9 mouse cellular contexts compared by ENCODE assay signal in the genomic region with DNA sequence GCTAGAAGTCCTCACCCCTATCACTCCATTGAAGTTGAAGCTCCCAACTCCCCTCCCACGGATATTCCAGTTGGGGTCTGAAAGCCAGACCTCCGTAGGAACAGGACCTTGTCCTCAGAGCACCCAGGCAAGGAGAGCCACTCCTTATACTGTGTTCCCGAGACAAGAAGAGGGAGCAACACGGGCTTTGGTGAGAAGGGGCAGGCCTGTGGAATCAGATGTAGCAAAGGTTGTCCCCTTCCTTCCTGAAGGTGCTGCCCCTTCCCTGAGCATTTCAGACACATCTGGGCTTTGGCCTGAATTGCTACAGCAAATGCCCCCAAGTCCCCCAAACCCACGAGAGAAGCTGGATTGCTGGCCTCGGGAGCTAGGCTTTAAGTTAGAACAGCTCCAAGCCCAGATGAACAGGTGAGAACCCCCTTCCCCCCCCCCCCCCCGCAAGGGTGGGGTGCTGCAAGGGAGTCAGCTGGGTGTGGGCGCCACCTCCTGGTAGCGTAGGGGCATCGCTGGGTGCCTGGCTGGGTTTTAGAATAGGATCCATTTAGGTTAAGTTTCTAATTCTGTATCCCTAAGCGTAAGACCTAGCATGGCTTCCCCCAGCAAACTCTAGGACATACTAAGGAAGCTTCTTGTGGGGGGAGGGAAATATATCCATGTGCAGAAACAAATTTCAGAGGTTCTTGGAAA. TPM values are rescaled to one million over a fixed set of nuclear protein-coding genes. Genes with fewer than 3 reads are reported as not detected.
DNase-seq lines count a peak whose midpoint lies in the region; ATAC-seq and TF ChIP-seq lines count a peak whose summit lies in the region.
"Had no signal": no experiment of that assay in that cellular context is flagged by ENCODE, and none has a peak within 500 bp of the region (broad histone marks: within the 10 kb centered on the region; RNA-seq: fewer than 3 reads in every experiment).

No protein-coding gene starts in this region.

- no peak overlapping the region for H3K4me3 ChIP-seq in ES-E14 (ENCODE audit: insufficient read depth in 1 of 2, low read depth in 1 of 2, low read length in 2 of 2, poor library complexity in 1 of 2, severe bottlenecking in 1 of 2)
- no peak overlapping the region for H3K4me3 ChIP-seq in kidney, embryonic 16.5 days (ENCODE audit: low read length)
- H3K4me3 ChIP-seq in liver, embryonic 11.5 days (ENCODE audit: low read depth, low read length), result no peak overlapping the region
- no peak overlapping the region for H3K4me3 ChIP-seq in olfactory bulb, adult 2 months (ENCODE audit: insufficient read depth, low read depth, low read length)

- DNase-seq in B cell, adult 2 months, result peak; percentile 86
- DNase-seq in ES-E14 (ENCODE audit: low read depth, low spot score), result no peak
- peak; percentile 75 for DNase-seq in cerebellum, adult 9-10 months
- DNase-seq in gastrocnemius, postnatal 10 days, result peak; percentile 63
- DNase-seq in liver, embryonic 11.5 days (ENCODE audit: low spot score), result no peak
- DNase-seq in thymus, postnatal 25 days, result peak; percentile 80

- 32% methylated on average over 10 of the region's 11 CpGs for WGBS in kidney, embryonic 16.5 days
- 32% methylated on average over 11 of the region's 11 CpGs for WGBS in liver, embryonic 11.5 days
- WGBS in olfactory bulb, adult 2 months, result 26% methylated on average over 11 of the region's 11 CpGs

- no peak overlapping the region for H3K9ac ChIP-seq in ES-E14 (ENCODE audit: insufficient read depth, low read depth, low read length, poor library complexity, severe bottlenecking)
- H3K9ac ChIP-seq in kidney, embryonic 16.5 days (replicated peaks; ENCODE audit: low read length), result no peak overlapping the region
- no peak overlapping the region for H3K9ac ChIP-seq in liver, embryonic 11.5 days (ENCODE audit: low read depth, low read length)

- H3K4me2 ChIP-seq in kidney, embryonic 16.5 days (replicated peaks; ENCODE audit: low read depth, low read length), result no peak overlapping the region
- no peak overlapping the region for H3K4me2 ChIP-seq in liver, embryonic 11.5 days

- in situ Hi-C loops in ES-E14 (cut with MboI; ENCODE audit: low sequenced_read_pairs in 2 of 2, unreplicated experiment in 2 of 2), result no loop called here

- ATAC-seq in kidney, embryonic 16.5 days (ENCODE audit: low FRiP score, low TSS enrichment), result 0 out of 2 replicates have a peak, but pooled peaks have one; percentile 57
- peak; percentile 43; the same call in 1 of the 2 replicates for ATAC-seq in liver, embryonic 11.5 days (replicated peaks; ENCODE audit: low FRiP score)

- TF ChIP-seq CTCF in olfactory bulb, adult 2 months (IDR thresholded peaks at IDR 0.05; ENCODE audit: insufficient read depth, low read depth, low read length), result peak; percentile 95

- H3K4me1 ChIP-seq in ES-E14 (ENCODE audit: control insufficient read depth in 2 of 2, insufficient read depth in 2 of 2, low read length in 2 of 2, poor library complexity in 1 of 2), result no peaks in the 10 kb centered on the region
- H3K4me1 ChIP-seq in kidney, embryonic 16.5 days (ENCODE audit: insufficient read depth, low read length), result no peaks in the 10 kb centered on the region
- H3K4me1 ChIP-seq in liver, embryonic 11.5 days (replicated peaks; ENCODE audit: control insufficient read depth, insufficient read depth, low read length), result peaks cover 12% of the 10 kb centered on the region
- H3K4me1 ChIP-seq in olfactory bulb, adult 2 months (ENCODE audit: control insufficient read depth, insufficient read depth, low read length), result peaks cover 4% of the 10 kb centered on the region

- H3K27ac ChIP-seq in ES-E14 (ENCODE audit: insufficient read depth, low read depth, low read length, poor library complexity, severe bottlenecking), result no peak overlapping the region
- no peak overlapping the region for H3K27ac ChIP-seq in kidney, embryonic 16.5 days (ENCODE audit: low read length)
- no peak overlapping the region for H3K27ac ChIP-seq in liver, embryonic 11.5 days (ENCODE audit: low read depth, low read length)
- no peak overlapping the region for H3K27ac ChIP-seq in olfactory bulb, adult 2 months (ENCODE audit: insufficient read depth, low read depth, low read length)

- peaks cover 3% of the 10 kb centered on the region; the same call in 1 of the 2 replicates for H3K36me3 ChIP-seq in ES-E14 (ENCODE audit: control insufficient read depth, insufficient read depth, low read length, poor library complexity, severe bottlenecking)
- no peaks in the 10 kb centered on the region for H3K36me3 ChIP-seq in kidney, embryonic 16.5 days (ENCODE audit: insufficient read depth, low read length)
- H3K36me3 ChIP-seq in liver, embryonic 11.5 days (ENCODE audit: control insufficient read depth, insufficient read depth, low read length), result no peaks in the 10 kb centered on the region

- TF ChIP-seq POLR2A in olfactory bulb, adult 2 months (IDR thresholded peaks at IDR 0.05; ENCODE audit: insufficient read depth, low read depth, low read length), result no peak

- no peaks in the 10 kb centered on the region for H3K9me3 ChIP-seq in ES-E14 (ENCODE audit: control insufficient read depth, insufficient read depth, low read depth, low read length)
- no peaks in the 10 kb centered on the region for H3K9me3 ChIP-seq in kidney, embryonic 16.5 days (ENCODE audit: low read length)
- no peaks in the 10 kb centered on the region for H3K9me3 ChIP-seq in liver, embryonic 11.5 days (ENCODE audit: control insufficient read depth, low read length)

- no peaks in the 10 kb centered on the region; the same call in 1 of the 2 replicates for H3K27me3 ChIP-seq in kidney, embryonic 16.5 days (ENCODE audit: insufficient read depth, low read length)
- H3K27me3 ChIP-seq in liver, embryonic 11.5 days (replicated peaks; ENCODE audit: control insufficient read depth, insufficient read depth, low read length), result peaks cover 21% of the 10 kb centered on the region

TF ChIP-seq in ES-E14, 5 proteins besides CTCF, POLR2A, EP300 and RAD21:
- TF ChIP-seq MAFK (IDR thresholded peaks at IDR 0.05; ENCODE audit: insufficient read depth, low read depth, low read length) (no peak), ZC3H11A (IDR thresholded peaks at IDR 0.05; ENCODE audit: borderline replicate concordance, low read depth, low read length) (0 out of 2 replicates have a peak, but pooled peaks have one; percentile 22)

RNA-seq across cellular contexts. Expression of a gene that starts 10.1 kb away (rescaled TPM):
- 23.0 and 30.3 TPM in 2 replicates for total RNA-seq in ES-E14 (2012; rRNA removed)
- 10 to 100 TPM; 39.2 to 40.9 TPM for total RNA-seq in gastrocnemius, postnatal 10 days (2021)
- polyA plus RNA-seq in kidney, embryonic 16.5 days (2015; fragmentation: Nextera tagmentation; extraction: Ambion mirVana), result 73.6 and 74.7 TPM in 2 replicates
- polyA plus RNA-seq in liver, embryonic 11.5 days (2014; fragmentation: Nextera tagmentation; extraction: Ambion mirVana), result 53.9 and 61.2 TPM in 2 replicates
- polyA plus RNA-seq in olfactory bulb, adult 2 months (2012; ENCODE audit: insufficient read depth, insufficient read length, low replicate concordance, missing spikeins), result 52.7 and 159 TPM in 2 replicates

RNA-seq across cellular contexts. Expression of a gene that starts 18.7 kb away (rescaled TPM):
- 1.5 and 1.6 TPM in 2 replicates for total RNA-seq in ES-E14 (2012; rRNA removed)
- total RNA-seq in gastrocnemius, postnatal 10 days (2021), result not detected
- 0.19 and 0.25 TPM in 2 replicates for polyA plus RNA-seq in kidney, embryonic 16.5 days (2015; fragmentation: Nextera tagmentation; extraction: Ambion mirVana)
- 0.12 and 0.26 TPM in 2 replicates for polyA plus RNA-seq in liver, embryonic 11.5 days (2014; fragmentation: Nextera tagmentation; extraction: Ambion mirVana)
- not detected in 2 replicates for polyA plus RNA-seq in olfactory bulb, adult 2 months (2012; ENCODE audit: insufficient read depth, insufficient read length, low replicate concordance, missing spikeins)

RNA-seq across cellular contexts. Expression of a gene that starts 32.1 kb away (rescaled TPM):
- total RNA-seq in ES-E14 (2012; rRNA removed), result not detected in 2 replicates
- not detected for total RNA-seq in gastrocnemius, postnatal 10 days (2021)
- not detected in 2 replicates for polyA plus RNA-seq in kidney, embryonic 16.5 days (2015; fragmentation: Nextera tagmentation; extraction: Ambion mirVana)
- polyA plus RNA-seq in liver, embryonic 11.5 days (2014; fragmentation: Nextera tagmentation; extraction: Ambion mirVana), result not detected in 2 replicates
- polyA plus RNA-seq in olfactory bulb, adult 2 months (2012; ENCODE audit: insufficient read depth, insufficient read length, low replicate concordance, missing spikeins), result not detected in 2 replicates
- polyA plus RNA-seq: stomach, embryonic 16.5 days had no signal

RNA-seq across cellular contexts. Expression of a gene that starts 39.3 kb away (rescaled TPM):
- total RNA-seq in ES-E14 (2012; rRNA removed), result 12.6 and 17.4 TPM in 2 replicates
- total RNA-seq in gastrocnemius, postnatal 10 days (2021), result 10 to 100 TPM; 25.3 to 31.4 TPM
- 13.0 and 13.2 TPM in 2 replicates for polyA plus RNA-seq in kidney, embryonic 16.5 days (2015; fragmentation: Nextera tagmentation; extraction: Ambion mirVana)
- 12.8 and 13.8 TPM in 2 replicates for polyA plus RNA-seq in liver, embryonic 11.5 days (2014; fragmentation: Nextera tagmentation; extraction: Ambion mirVana)
- polyA plus RNA-seq in olfactory bulb, adult 2 months (2012; ENCODE audit: insufficient read depth, insufficient read length, low replicate concordance, missing spikeins), result not detected in 2 replicates

RNA-seq across cellular contexts. Expression of a gene that starts 57.8 kb away (rescaled TPM):
- total RNA-seq in ES-E14 (2012; rRNA removed), result 38.2 and 43.7 TPM in 2 replicates
- total RNA-seq in gastrocnemius, postnatal 10 days (2021), result 10 to 100 TPM; 26.5 to 33.3 TPM
- 12.7 and 22.6 TPM in 2 replicates for polyA plus RNA-seq in kidney, embryonic 16.5 days (2015; fragmentation: Nextera tagmentation; extraction: Ambion mirVana)
- polyA plus RNA-seq in liver, embryonic 11.5 days (2014; fragmentation: Nextera tagmentation; extraction: Ambion mirVana), result 12.8 and 17.4 TPM in 2 replicates
- polyA plus RNA-seq in olfactory bulb, adult 2 months (2012; ENCODE audit: insufficient read depth, insufficient read length, low replicate concordance, missing spikeins), result not detected in 2 replicates

Comparison
In these comparisons a context has a peak if more than half of its experiments do, and no peak if none do; other contexts are left out.
1. DNase-seq: peak in B cell, adult 2 months (2 of 2), cerebellum, adult 9-10 months (single experiment), gastrocnemius, postnatal 10 days (single experiment) and thymus, postnatal 25 days (single experiment); none in ES-E14 (single experiment) and liver, embryonic 11.5 days (single experiment).